Mouse (Mus musculus) gonadal fat pad, adult 2 months (tissue): Measurements from ENCODE around the gene Hoxa2. TPM values are rescaled to one million over a fixed set of nuclear protein-coding genes. Genes with fewer than 3 reads are reported as not detected.
A peak's percentile ranks its signal among the peaks of the same experiment; 100 is the strongest.

Experiments
- DNase-seq: peaks from one replicate; pipeline ENCODE4 v3.0.0-alpha.2; 2012; ENCODE audit warnings: low read depth
- polyA plus RNA-seq: library from polyadenylated mRNA; depleted of rRNA; stranded (reverse); fragments of >200 nt; gene quantifications from 2 replicates; pipeline ENCODE4 v1.2.3, GENCODE M21; 2012

Gene Hoxa2
- polyA plus RNA-seq, 1 experiment = 1.6 TPM

GRCm38 (mm10) chr6:52165441-52166370 is 1.1 kb upstream of the Hoxa2 start:
- DNase-seq = peak; percentile 49

DNA sequence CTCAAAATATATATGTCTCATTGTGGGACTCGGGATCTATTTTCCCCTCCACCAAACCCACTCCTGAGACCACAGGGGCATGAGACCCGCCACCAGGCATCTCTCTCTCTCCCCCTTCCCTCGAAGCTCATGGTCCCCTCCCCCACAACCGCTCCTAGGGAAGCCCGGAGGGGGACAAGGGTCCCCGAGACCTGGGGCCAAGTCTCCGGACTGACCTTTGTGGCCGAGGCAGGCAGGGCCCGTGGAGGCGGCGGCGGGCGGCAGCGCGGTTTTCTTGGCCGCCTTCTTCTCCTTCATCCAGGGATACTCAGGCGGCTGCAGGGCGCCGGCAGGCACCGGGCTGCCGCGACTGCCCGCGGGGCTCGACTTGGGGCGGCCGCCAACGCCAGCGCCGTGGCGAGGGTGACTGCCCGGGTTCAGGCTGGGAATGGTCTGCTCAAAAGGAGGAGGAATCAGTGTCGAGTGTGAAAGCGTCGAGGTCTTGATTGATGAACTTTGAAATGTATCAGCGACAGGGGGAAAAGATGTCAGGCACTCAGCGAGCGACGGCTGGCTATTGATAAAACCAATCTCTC is 493 bp downstream of the Hoxa2 start:
- no peak for DNase-seq

- no peak for DNase-seq
Measured at GRCm38 (mm10) chr6:52163366-52164031, 1.1 kb downstream of the Hoxa2 start.

DNA sequence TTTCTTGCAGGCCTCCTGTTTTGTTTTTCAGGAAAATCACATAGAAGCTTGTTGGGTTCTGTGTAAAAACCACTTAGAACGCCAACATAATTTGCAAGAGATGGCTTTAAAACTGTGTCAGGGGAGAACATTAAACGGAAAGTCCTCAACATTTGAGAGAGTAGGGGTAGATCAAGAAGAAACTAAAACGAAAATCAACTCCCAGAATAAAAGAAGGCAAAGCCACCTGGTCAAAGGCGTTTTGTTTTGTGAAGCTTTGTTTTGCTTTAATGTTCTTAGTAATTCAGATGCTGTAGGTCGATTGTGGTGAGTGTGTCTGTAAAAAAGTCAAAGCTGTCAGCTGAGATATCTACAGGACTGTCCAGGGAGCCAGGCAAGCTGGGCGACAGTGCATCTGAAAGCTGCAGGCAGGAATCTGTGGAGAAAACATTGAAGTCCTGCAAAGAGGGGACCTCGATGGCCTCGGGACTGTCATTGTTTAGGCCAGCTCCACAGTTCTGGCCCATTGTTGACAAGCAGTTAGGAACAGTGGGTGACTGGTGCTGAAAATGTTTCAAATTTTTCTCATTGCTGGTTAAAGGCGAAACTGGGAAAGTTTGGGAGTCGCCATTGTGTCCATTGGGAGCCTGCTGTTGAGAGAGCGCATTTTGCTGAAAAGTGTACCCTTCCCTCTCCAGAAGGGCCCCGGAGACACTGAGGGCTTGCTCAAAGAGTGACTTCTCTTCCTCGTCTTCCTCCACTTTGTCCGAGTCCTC is 1.8 kb downstream of the Hoxa2 start:
- DNase-seq = no peak

GRCm38 (mm10) chr6:52162093-52162380 is 2.6 kb downstream of the Hoxa2 start:
- DNase-seq = no peak

DNA sequence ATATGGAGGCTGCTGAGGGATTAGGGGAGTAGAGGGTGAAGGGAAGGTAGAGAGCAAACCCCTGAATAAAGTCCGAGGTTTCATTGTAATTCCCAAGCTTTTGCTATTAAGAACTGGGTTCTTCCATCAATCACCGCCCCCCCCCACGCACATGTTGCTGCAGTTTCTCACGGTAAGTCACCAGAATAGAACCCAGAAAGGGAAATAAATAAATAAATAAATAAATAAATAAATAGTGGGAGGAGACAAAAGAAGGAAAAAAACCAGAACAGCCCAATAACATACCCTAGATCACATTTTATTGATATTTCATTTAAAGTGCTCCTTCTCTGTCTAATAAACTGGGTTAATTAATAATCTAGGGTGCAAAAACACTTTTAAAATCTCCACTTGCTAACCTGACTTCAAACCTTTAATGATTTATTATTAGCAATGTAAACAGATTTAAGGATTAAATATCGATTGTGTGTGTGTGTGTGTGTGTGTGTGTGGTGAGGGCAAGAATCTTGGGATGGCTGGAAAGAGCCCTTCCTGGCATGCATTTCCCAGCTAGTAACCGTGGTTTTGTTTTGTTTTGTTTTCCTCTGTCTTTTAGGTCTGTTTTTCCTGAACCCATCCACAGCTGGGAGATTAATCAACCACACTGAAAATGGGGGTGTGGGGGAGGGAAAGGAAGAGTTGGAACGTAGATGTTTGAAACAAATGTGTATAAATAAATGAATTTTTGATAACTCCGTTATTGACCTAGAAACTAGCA is 3.1 kb downstream of the Hoxa2 start:
- no peak for DNase-seq

GRCm38 (mm10) chr6:52160511-52161335 is 3.9 kb downstream of the Hoxa2 start:
- DNase-seq = peak; percentile 44

DNA sequence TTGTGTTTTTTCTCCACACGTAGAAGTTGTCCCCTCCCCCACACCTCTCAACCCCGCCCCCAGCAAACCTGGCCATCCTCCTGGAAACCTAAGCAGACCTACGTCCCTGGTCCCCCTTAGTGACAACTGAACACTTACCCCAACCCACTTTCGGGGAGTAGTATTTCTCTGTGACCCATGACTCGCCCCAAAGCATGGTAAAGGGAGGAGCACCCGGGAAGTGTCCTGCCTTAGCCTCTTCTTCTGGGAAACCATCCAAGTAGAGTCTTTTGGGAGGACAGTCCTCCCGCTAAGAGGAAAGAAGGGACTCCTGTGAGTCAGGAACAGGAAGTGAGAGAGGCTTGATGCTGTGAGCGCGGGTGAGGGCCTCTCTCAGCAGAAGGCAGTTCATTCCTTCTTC is 4.7 kb downstream of the Hoxa2 start:
- no peak for DNase-seq

DNA sequence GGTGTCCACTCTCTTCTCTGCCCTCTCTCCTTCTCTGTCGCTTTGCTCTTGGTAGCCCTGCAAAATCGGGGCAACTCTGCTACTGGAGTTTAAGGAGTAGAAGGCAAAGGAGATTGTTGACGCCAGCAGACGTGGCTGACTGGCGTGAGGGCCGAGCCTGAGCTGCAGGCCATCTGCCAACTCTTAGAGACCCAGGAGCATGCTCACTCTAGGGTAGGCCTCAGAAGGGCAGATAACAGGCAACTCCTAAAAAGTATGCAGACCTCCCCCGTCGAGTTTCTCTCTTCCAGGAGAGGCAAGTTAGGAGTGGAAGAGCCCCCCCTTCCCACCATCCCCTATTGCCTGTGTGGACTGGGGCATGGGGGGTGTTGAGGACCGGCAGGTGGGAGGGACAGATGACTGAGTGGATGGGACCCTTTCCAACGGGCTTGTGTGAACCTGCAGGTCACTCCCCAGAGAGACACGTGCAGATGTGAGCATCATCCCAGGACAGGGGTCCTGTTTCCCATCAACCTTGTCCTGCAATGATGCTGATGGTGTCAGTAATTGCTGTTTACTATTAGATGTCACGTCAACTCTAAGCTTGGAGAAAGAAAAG is 5.4 kb downstream of the Hoxa2 start:
- DNase-seq = no peak

- no peak for DNase-seq
Measured at GRCm38 (mm10) chr6:52158276-52159051, 6.2 kb downstream of the Hoxa2 start, which contains the start of gene Hoxa1. Gene Hoxa1 (minus strand): TSS chr6:52158317.

- no peak for DNase-seq
Measured at GRCm38 (mm10) chr6:52157466-52158275, 7.0 kb downstream of the Hoxa2 start.

GRCm38 (mm10) chr6:52156551-52157200 is 8.0 kb downstream of the Hoxa2 start:
- no peak for DNase-seq

DNA sequence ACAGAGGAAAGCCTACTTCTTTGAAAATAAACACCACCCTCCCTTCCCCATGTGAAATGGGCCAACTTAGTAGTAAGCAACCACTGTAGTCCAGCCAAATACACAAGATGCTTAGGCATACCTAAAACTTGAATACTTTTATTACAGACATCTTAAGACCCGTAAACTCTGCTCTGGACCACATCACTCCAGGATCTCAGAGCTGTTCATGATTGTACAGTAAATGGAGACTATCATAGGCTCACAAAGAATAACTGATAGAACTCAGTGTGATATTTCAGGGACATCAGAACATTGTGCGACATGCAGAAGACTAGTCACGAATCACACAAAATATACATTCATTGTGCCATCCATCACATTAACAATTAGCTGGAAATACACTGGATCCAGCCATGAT is 9.2 kb downstream of the Hoxa2 start:
- no peak for DNase-seq

- no peak for DNase-seq
Measured at GRCm38 (mm10) chr6:52154044-52154443, 10.6 kb downstream of the Hoxa2 start.

DNA sequence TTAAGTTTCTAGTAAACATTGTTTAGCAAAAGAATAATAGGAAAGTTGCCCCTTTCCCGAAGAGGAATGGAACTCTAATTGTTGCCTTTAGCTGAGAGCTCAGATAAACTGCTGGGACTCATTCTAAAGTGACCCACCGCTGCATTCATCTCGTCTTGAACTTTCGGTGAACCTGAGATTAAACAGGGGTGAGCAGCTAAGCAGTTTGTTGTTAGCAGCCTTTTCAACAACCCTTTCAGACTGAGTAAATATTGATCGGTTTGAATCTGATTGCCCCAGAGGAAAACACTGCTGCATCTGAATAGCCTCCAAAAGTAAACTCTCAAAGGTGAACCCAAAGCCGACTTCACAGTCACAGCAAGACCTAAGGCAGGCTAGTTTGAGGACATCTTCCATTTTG is 11.4 kb downstream of the Hoxa2 start:
- DNase-seq = no peak

GRCm38 (mm10) chr6:52152226-52153193 is 12.1 kb downstream of the Hoxa2 start:
- DNase-seq = no peak

DNA sequence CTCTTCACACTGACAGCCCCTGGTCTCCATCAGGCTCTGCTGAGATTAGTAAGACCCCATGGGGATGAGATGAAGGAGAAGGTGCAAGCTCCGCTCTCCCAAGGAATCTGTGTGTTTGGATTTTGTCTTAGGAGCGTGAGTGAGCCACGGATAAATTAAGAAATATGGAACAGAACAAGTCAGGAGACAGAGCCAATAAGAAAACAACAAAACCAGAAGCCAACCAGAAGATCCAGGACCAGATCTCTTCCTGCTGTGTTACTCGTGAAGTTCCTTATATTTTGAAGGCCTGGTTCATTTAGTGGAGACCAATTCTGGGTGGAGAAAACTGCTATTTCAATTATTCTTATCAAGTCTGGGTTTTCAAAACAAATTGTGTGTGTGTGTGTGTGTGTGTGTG is 13.1 kb downstream of the Hoxa2 start:
- no peak for DNase-seq
